Mouse (Mus musculus) retina, postnatal 1 day (tissue): ENCODE data around the gene Gm20388.

Experiments used
- DNase-seq: peaks from one replicate; pipeline ENCODE4 v3.0.0-alpha.2; 2012

Gene Gm20388

GRCm38 (mm10) chr8:121093496-121093895 lies 1182.9 kb downstream of the Gm20388 start:
- DNase-seq: no peak

GRCm38 (mm10) chr8:121104049-121104818 lies 1193.6 kb downstream of the Gm20388 start:
- DNase-seq: peak; percentile 86

GRCm38 (mm10) chr8:121107668-121108656 lies 1197.3 kb downstream of the Gm20388 start, which contains the start of gene Mthfsd:
Gene Mthfsd, minus strand, starts transcription at chr8:121108392.
- DNase-seq: peak; percentile 97

- no peak for DNase-seq
Measured at GRCm38 (mm10) chr8:121108657-121109056, 1198.0 kb downstream of the Gm20388 start.

- no peak for DNase-seq
Measured at GRCm38 (mm10) chr8:121111145-121111907, 1200.7 kb downstream of the Gm20388 start.

- peak; percentile 93 for DNase-seq
Measured at GRCm38 (mm10) chr8:121113261-121113660, 1202.6 kb downstream of the Gm20388 start.

GRCm38 (mm10) chr8:121115136-121115535 lies 1204.5 kb downstream of the Gm20388 start:
- DNase-seq: no peak

- DNase-seq: peak; percentile 92
Measured at GRCm38 (mm10) chr8:121115948-121116347, 1205.3 kb downstream of the Gm20388 start, which contains the start of gene Foxc2. Gene Foxc2, plus strand, starts transcription at chr8:121116171.

GRCm38 (mm10) chr8:121116591-121117185 lies 1206.0 kb downstream of the Gm20388 start:
- DNase-seq: no peak

GRCm38 (mm10) chr8:121117186-121117651 lies 1206.6 kb downstream of the Gm20388 start:
- DNase-seq: peak; percentile 64

GRCm38 (mm10) chr8:121117906-121118305 lies 1207.3 kb downstream of the Gm20388 start:
- DNase-seq: no peak

- DNase-seq: peak; percentile 43
Measured at GRCm38 (mm10) chr8:121118634-121119420, 1208.2 kb downstream of the Gm20388 start.

GRCm38 (mm10) chr8:121119635-121120455 lies 1209.2 kb downstream of the Gm20388 start:
- no peak for DNase-seq

- no peak for DNase-seq
Measured at GRCm38 (mm10) chr8:121120456-121121419, 1210.1 kb downstream of the Gm20388 start.

- no peak for DNase-seq
Measured at GRCm38 (mm10) chr8:121121704-121122103, 1211.1 kb downstream of the Gm20388 start.

- DNase-seq: no peak
Measured at GRCm38 (mm10) chr8:121122368-121122767, 1211.7 kb downstream of the Gm20388 start.

GRCm38 (mm10) chr8:121123113-121123512 lies 1212.5 kb downstream of the Gm20388 start:
- no peak for DNase-seq

GRCm38 (mm10) chr8:121124547-121125239 lies 1214.1 kb downstream of the Gm20388 start:
- no peak for DNase-seq
